Mouse (Mus musculus): ENCODE data around the gene Slitrk5. TPM values are rescaled to one million over a fixed set of nuclear protein-coding genes. Genes with fewer than 3 reads are reported as not detected.
"Not testable (repeated sequence)": the region's sequence is repeated elsewhere in the genome, so short reads cannot be mapped to it uniquely, and the experiment has no call there.

The Slitrk5 gene
- polyA plus RNA-seq (2015; fragmentation: Nextera tagmentation; extraction: Ambion mirVana) = 22.9 and 24.2 TPM in 2 replicates

GRCm38 (mm10) chr14:111674664-111675147 is at the start of gene Slitrk5:
Gene Slitrk5, plus strand, starts transcription at chr14:111675097.
- peak within 1 kb of the TSS; percentile 78 for H3K9ac ChIP-seq (replicated peaks)
- no peaks in the 10 kb centered on the region for H3K27me3 ChIP-seq
- H3K4me1 ChIP-seq = peaks cover 8% of the 10 kb centered on the region
- H3K36me3 ChIP-seq = peaks cover 3% of the 10 kb centered on the region; the same call in 1 of the 2 replicates
- peak within 1 kb of the TSS; percentile 97 for H3K27ac ChIP-seq (replicated peaks)
- no peaks in the 10 kb centered on the region for H3K9me3 ChIP-seq
- peak within 1 kb of the TSS; percentile 70 for H3K4me2 ChIP-seq (replicated peaks)
- H3K4me3 ChIP-seq = peak within 1 kb of the TSS; percentile 78
- ATAC-seq (replicated peaks) = peak; percentile 68
- WGBS = under 1% methylated on average over 22 of the region's 22 CpGs

DNA sequence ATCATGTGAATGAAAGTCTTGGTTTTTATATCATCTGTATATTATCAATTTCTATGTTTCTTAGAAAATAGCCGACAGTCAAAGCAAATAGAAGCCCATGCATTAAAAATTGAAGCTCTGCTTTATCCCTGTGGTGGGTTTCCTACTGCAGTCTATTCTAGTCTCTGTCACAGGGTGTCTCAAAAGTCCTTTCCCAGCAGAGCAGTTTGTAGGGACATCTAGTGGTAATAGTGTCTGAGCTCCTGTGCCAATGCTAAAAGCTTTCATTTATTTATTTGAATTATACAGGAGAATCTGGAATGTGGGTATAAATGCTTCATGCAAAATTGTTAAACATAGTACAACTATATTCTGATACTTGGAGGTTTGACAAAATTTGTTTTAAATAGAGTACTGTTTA is 2.0 kb upstream of the Slitrk5 start:
- 45% methylated on average over 1 of the region's 1 CpGs for WGBS
- H3K27ac ChIP-seq (replicated peaks) = no peak overlapping the region
- no peaks in the 10 kb centered on the region for H3K27me3 ChIP-seq
- H3K9ac ChIP-seq (replicated peaks) = no peak overlapping the region
- no peak overlapping the region for H3K4me2 ChIP-seq (replicated peaks)
- H3K36me3 ChIP-seq = no peaks in the 10 kb centered on the region
- no peaks in the 10 kb centered on the region for H3K9me3 ChIP-seq
- no peak overlapping the region for H3K4me3 ChIP-seq
- H3K4me1 ChIP-seq = peaks cover 8% of the 10 kb centered on the region
- no peak for ATAC-seq (replicated peaks)

DNA sequence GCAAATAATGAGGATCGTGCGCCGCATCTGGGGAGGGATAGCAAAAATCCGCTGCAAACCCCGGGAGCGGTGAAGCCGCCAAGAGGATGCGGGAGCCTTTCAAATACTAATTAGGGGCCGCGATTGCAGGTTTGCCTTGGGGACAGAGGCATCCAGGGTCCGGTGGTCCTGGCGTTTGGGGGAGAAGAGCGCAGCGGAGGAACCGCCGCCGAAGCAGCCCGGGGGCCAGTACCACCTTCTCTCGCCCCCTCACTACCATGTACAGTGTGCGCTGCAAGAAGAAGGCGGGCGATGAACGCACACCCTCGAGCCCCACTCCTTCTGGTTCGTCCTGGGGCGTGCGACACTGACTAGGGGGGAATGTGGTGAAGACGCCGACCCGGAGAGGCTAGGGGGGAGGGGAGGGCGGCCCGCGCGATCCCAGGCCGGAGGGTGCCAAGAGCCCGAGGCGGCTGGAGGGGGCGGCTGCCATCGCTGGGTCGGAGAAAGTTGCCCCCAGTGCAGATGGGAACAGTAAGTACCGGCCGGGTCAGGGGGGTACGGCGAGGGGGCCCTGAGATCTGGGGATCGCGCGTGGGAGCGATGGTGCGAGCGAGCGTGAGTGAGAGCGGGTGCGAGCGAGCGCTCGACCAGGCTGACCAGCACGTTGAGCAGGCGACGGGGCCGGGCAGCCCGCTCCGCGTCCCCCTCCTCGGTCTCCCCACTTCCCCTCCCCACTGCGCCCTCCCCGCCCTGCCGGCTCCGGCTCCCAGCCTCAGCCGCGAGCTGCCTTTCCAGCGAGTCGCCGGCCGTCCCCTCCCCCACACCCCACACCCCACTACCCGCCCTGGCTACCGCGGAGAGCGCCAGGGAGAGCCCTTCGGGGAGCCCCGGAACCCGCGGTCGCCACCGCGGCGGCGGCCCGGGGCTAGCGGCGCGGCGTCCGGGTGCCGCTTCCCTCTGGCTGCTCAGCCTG is 591 bp downstream of the Slitrk5 start:
- peak overlapping the region; percentile 78 for H3K4me3 ChIP-seq
- H3K9ac ChIP-seq (replicated peaks) = peak overlapping the region; percentile 78
- peaks cover 10% of the 10 kb centered on the region for H3K4me1 ChIP-seq
- WGBS = under 1% methylated on average over 75 of the region's 94 CpGs
- H3K36me3 ChIP-seq = peaks cover 3% of the 10 kb centered on the region; the same call in 1 of the 2 replicates
- H3K9me3 ChIP-seq = no peaks in the 10 kb centered on the region
- peak overlapping the region; percentile 70 for H3K4me2 ChIP-seq (replicated peaks)
- H3K27me3 ChIP-seq = no peaks in the 10 kb centered on the region
- peak; percentile 79 for ATAC-seq (replicated peaks)
- H3K27ac ChIP-seq (replicated peaks) = peak overlapping the region; percentile 97

GRCm38 (mm10) chr14:111676166-111676581 is 1.3 kb downstream of the Slitrk5 start:
- peak overlapping the region; percentile 78 for H3K4me3 ChIP-seq
- peak overlapping the region; percentile 70 for H3K4me2 ChIP-seq (replicated peaks)
- H3K9me3 ChIP-seq = no peaks in the 10 kb centered on the region
- peaks cover 3% of the 10 kb centered on the region; the same call in 1 of the 2 replicates for H3K36me3 ChIP-seq
- H3K4me1 ChIP-seq = peaks cover 16% of the 10 kb centered on the region
- WGBS = under 1% methylated on average over 19 of the region's 19 CpGs
- ATAC-seq (replicated peaks) = peak; percentile 55
- H3K27ac ChIP-seq (replicated peaks) = peak overlapping the region; percentile 97
- peak overlapping the region; percentile 78 for H3K9ac ChIP-seq (replicated peaks)
- H3K27me3 ChIP-seq = no peaks in the 10 kb centered on the region

GRCm38 (mm10) chr14:111676851-111677291 is 2.0 kb downstream of the Slitrk5 start:
- H3K27ac ChIP-seq (replicated peaks) = peak overlapping the region; percentile 97
- H3K4me1 ChIP-seq = peaks cover 22% of the 10 kb centered on the region
- ATAC-seq (replicated peaks) = peak; percentile 17
- no peaks in the 10 kb centered on the region for H3K27me3 ChIP-seq
- H3K36me3 ChIP-seq = peaks cover 3% of the 10 kb centered on the region; the same call in 1 of the 2 replicates
- no peaks in the 10 kb centered on the region for H3K9me3 ChIP-seq
- under 1% methylated on average over 18 of the region's 18 CpGs for WGBS
- H3K4me2 ChIP-seq (replicated peaks) = peak overlapping the region; percentile 70
- H3K9ac ChIP-seq (replicated peaks) = peak overlapping the region; percentile 78
- peak overlapping the region; percentile 78 for H3K4me3 ChIP-seq

GRCm38 (mm10) chr14:111677361-111678070 is 2.6 kb downstream of the Slitrk5 start:
- peak overlapping the region; percentile 78 for H3K9ac ChIP-seq (replicated peaks)

GRCm38 (mm10) chr14:111680271-111680670 is 5.4 kb downstream of the Slitrk5 start:
- H3K4me1 ChIP-seq = peaks cover 25% of the 10 kb centered on the region
- H3K27me3 ChIP-seq = no peaks in the 10 kb centered on the region
- peaks cover 3% of the 10 kb centered on the region; the same call in 1 of the 2 replicates for H3K36me3 ChIP-seq
- H3K9me3 ChIP-seq = no peaks in the 10 kb centered on the region
- H3K4me3 ChIP-seq = no peak overlapping the region
- H3K4me2 ChIP-seq (replicated peaks) = peak overlapping the region; percentile 78; the same call in 1 of the 2 replicates
- H3K27ac ChIP-seq (replicated peaks) = no peak overlapping the region
- H3K9ac ChIP-seq (replicated peaks) = no peak overlapping the region
- 82% methylated on average over 8 of the region's 8 CpGs for WGBS
- ATAC-seq (replicated peaks) = no peak

More at GRCm38 (mm10) chr14:111677361-111678070, 2.6 kb downstream of the Slitrk5 start:
- peaks cover 3% of the 10 kb centered on the region; the same call in 1 of the 2 replicates for H3K36me3 ChIP-seq
- peak overlapping the region; percentile 70 for H3K4me2 ChIP-seq (replicated peaks)
- peaks cover 25% of the 10 kb centered on the region for H3K4me1 ChIP-seq
- WGBS = 2% methylated on average over 17 of the region's 17 CpGs
- H3K27ac ChIP-seq (replicated peaks) = peak overlapping the region; percentile 97
- H3K27me3 ChIP-seq = no peaks in the 10 kb centered on the region
- H3K4me3 ChIP-seq = peak overlapping the region; percentile 78
- no peaks in the 10 kb centered on the region for H3K9me3 ChIP-seq
- no peak for ATAC-seq (replicated peaks)

DNA sequence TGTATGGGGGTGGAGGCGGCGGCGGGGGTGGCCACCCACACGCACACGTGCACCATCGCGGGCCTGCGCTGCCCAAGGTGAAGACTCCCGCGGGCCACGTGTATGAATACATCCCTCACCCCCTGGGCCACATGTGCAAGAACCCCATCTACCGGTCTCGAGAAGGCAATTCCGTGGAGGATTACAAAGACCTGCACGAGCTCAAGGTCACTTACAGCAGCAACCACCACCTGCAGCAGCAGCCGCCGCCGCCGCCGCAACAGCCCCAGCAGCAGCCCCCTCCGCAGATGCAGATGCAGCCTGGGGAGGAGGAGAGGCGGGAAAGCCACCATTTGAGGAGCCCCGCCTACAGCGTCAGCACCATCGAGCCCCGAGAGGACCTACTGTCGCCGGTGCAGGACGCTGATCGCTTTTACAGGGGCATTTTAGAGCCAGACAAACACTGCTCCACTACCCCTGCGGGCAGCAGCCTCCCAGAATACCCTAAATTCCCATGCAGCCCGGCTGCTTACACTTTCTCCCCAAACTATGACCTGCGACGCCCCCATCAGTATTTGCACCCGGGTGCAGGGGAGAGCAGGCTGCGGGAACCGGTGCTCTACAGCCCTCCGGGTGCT is 6.3 kb downstream of the Slitrk5 start:
- Histone ChIP-seq H3K9ac (replicated peaks) (peak overlapping the region; percentile 48), H3K4me2 (replicated peaks) (peak overlapping the region; percentile 78), H3K27ac (replicated peaks) (no peak overlapping the region), H3K4me3 (peak overlapping the region; percentile 46), H3K27me3 (no peaks in the 10 kb centered on the region), H3K9me3 (no peaks in the 10 kb centered on the region), H3K4me1 (peaks cover 25% of the 10 kb centered on the region), H3K36me3 (peaks cover 3% of the 10 kb centered on the region; the same call in 1 of the 2 replicates)
- peak; percentile 75 for ATAC-seq (replicated peaks)
- WGBS = 1% methylated on average over 38 of the region's 38 CpGs

DNA sequence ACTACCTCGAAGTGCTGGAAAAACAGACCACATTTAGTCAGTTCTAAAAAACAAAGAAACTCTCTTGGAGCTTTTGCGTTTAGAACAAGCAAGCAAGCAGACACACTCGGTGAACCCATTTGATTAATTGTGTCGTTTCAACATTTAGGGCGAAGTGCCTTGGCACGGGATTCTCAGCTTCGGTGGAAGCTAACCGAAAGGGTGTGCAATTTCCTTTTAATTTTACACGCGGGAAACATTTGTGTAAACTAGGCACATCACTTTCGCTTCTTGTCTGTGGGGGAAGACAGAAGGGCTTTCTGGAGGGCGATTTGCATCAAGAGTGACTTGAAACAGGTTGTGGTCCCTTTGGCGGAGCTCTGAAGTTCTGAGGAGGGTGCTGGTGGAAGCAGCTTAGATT is 6.9 kb downstream of the Slitrk5 start:
- Histone ChIP-seq H3K4me3 (peak overlapping the region; percentile 46), H3K9me3 (no peaks in the 10 kb centered on the region), H3K4me2 (replicated peaks) (peak overlapping the region; percentile 78), H3K36me3 (peaks cover 3% of the 10 kb centered on the region; the same call in 1 of the 2 replicates), H3K9ac (replicated peaks) (peak overlapping the region; percentile 48; the same call in 1 of the 2 replicates), H3K4me1 (peaks cover 25% of the 10 kb centered on the region), H3K27ac (replicated peaks) (no peak overlapping the region), H3K27me3 (no peaks in the 10 kb centered on the region)
- WGBS = 9% methylated on average over 13 of the region's 13 CpGs
- ATAC-seq (replicated peaks) = no peak

- Histone ChIP-seq H3K4me3 (no peak overlapping the region), H3K36me3 (peaks cover 3% of the 10 kb centered on the region; the same call in 1 of the 2 replicates), H3K27me3 (no peaks in the 10 kb centered on the region), H3K27ac (replicated peaks) (no peak overlapping the region), H3K9me3 (no peaks in the 10 kb centered on the region), H3K4me1 (peaks cover 17% of the 10 kb centered on the region), H3K9ac (replicated peaks) (no peak overlapping the region), H3K4me2 (replicated peaks) (no peak overlapping the region)
- WGBS = 52% methylated on average over 4 of the region's 4 CpGs
- no peak for ATAC-seq (replicated peaks)
Observed at GRCm38 (mm10) chr14:111683543-111683942, 8.6 kb downstream of the Slitrk5 start.

DNA sequence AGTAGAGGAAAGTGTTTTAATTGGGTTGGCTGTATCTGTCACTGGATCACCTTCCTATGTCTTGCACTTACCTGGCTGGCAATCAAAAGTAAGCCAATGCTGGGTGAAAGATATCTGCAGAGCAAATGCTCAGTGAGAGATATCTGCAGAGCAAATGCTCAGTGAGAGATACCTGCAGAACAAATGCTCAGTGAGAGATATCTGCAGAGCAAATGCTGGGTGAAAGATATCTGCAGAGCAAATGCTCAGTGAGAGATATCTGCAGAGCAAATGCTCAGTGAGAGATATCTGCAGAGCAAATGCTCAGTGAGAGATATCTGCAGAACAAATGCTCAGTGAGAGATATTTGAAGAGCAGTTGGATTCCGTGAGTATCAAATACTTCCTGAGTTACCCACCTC is 15.2 kb downstream of the Slitrk5 start:
- not testable (repeated sequence) for H3K36me3 ChIP-seq; ATAC-seq (replicated peaks); H3K27ac ChIP-seq (replicated peaks); H3K9me3 ChIP-seq; H3K4me1 ChIP-seq; H3K9ac ChIP-seq (replicated peaks); H3K27me3 ChIP-seq; H3K4me2 ChIP-seq (replicated peaks); H3K4me3 ChIP-seq
- WGBS = 87% methylated on average over 1 of the region's 1 CpGs

All from forebrain, embryonic 15.5 days (tissue).